Mouse (Mus musculus): ENCODE results near the gene Clic5. TPM values are rescaled to one million over a fixed set of nuclear protein-coding genes. Genes with fewer than 3 reads are reported as not detected.

Gene Clic5
- polyA plus RNA-seq, 1 experiment from 2014 or later: 13.1 TPM

DNA sequence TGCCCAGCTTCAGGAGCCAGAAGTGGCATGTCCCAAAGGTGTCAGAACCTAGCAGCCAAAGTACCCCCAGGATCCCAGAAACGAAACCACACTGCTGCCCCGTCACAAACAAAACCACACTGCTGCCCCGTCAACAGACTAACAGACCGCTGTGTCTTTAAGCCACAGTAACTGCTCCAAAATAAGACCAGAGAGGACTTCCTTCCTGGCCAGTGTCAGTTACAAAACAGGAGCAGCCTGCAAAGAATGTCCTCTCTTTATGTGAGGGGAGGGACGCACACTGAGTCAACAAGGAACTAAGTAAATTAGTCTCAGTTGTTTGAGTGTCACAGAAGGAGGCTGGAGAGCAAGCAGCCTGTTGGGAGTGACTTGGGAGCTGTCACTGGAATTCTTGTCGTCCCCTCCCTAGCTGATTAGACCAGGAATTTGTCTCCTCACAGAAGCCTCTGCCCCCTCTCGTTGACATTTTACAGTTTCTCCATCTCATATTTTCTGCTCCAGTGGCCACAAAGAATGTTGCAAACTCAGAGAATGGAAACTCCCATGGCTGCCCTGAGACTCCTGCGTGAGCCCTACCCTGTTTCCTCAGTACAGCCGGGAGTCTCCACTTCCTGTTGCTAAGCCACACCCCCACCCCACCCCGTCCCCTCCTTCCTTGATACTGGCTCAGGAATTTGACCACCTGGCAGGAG is 50.8 kb downstream of the Clic5 start:
- no peak overlapping the region for H3K9ac ChIP-seq
- peak overlapping the region; percentile 46 for H3K4me2 ChIP-seq
- WGBS: 11% methylated on average over 10 of the region's 10 CpGs
- H3K4me1 ChIP-seq: peaks cover 18% of the 10 kb centered on the region
- no peaks in the 10 kb centered on the region; the same call in 1 of the 2 replicates for H3K9me3 ChIP-seq
- ATAC-seq (ENCODE audit: borderline replicate concordance, extremely low read depth, low FRiP score, low TSS enrichment): peak; percentile 92
- no peaks in the 10 kb centered on the region for H3K36me3 ChIP-seq
- H3K4me3 ChIP-seq: peak overlapping the region; percentile 10; the same call in 1 of the 2 replicates
- H3K27me3 ChIP-seq: peaks cover 5% of the 10 kb centered on the region; the same call in 1 of the 2 replicates
- H3K27ac ChIP-seq: peak overlapping the region; percentile 91

GRCm38 (mm10) chr17:44240742-44241141 is 52.4 kb downstream of the Clic5 start:
- no peak for ATAC-seq (ENCODE audit: borderline replicate concordance, extremely low read depth, low FRiP score, low TSS enrichment)
- Histone ChIP-seq H3K9me3 (no peaks in the 10 kb centered on the region; the same call in 1 of the 2 replicates), H3K27me3 (peaks cover 9% of the 10 kb centered on the region; the same call in 1 of the 2 replicates), H3K36me3 (no peaks in the 10 kb centered on the region), H3K4me2 (no peak overlapping the region), H3K27ac (no peak overlapping the region), H3K4me1 (peaks cover 18% of the 10 kb centered on the region), H3K4me3 (no peak overlapping the region), H3K9ac (no peak overlapping the region)
- 95% methylated on average over 2 of the region's 2 CpGs for WGBS

GRCm38 (mm10) chr17:44244096-44244495 is 55.7 kb downstream of the Clic5 start:
- Histone ChIP-seq H3K27ac (no peak overlapping the region), H3K9ac (no peak overlapping the region), H3K4me2 (no peak overlapping the region), H3K4me1 (peaks cover 8% of the 10 kb centered on the region), H3K9me3 (no peaks in the 10 kb centered on the region; the same call in 1 of the 2 replicates), H3K4me3 (no peak overlapping the region), H3K36me3 (no peaks in the 10 kb centered on the region), H3K27me3 (peaks cover 9% of the 10 kb centered on the region; the same call in 1 of the 2 replicates)
- no peak for ATAC-seq (ENCODE audit: borderline replicate concordance, extremely low read depth, low FRiP score, low TSS enrichment)
- 57% methylated on average over 5 of the region's 5 CpGs for WGBS

DNA sequence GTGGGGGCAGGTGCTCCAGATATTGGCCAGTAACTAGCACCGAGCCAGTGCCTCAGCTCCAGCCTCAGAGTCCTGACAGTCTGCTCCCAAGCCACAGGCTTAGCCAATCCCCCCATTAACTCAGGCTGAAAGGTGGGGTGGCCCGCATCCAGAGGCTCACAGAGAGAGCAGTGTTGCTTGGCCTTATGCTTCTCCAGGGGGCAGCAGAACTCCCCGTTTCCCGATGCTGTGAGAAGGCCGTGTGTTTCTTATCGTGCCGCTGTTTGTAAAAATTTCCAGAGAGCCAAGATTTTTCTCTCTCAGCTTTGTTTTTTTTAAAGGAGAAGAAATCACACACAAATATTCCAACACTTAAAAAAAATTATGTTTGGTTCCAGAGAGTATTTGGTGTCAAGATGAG is 56.2 kb downstream of the Clic5 start:
- 0 out of 2 replicates have a peak, but pooled peaks have one; percentile 16 for ATAC-seq (ENCODE audit: borderline replicate concordance, extremely low read depth, low FRiP score, low TSS enrichment)
- Histone ChIP-seq H3K4me1 (peaks cover 5% of the 10 kb centered on the region), H3K4me3 (no peak overlapping the region), H3K4me2 (no peak overlapping the region), H3K9ac (no peak overlapping the region), H3K36me3 (no peaks in the 10 kb centered on the region), H3K9me3 (no peaks in the 10 kb centered on the region; the same call in 1 of the 2 replicates), H3K27ac (no peak overlapping the region), H3K27me3 (peaks cover 9% of the 10 kb centered on the region; the same call in 1 of the 2 replicates)
- 16% methylated on average over 7 of the region's 7 CpGs for WGBS

- Histone ChIP-seq H3K36me3 (no peaks in the 10 kb centered on the region), H3K27ac (no peak overlapping the region), H3K9me3 (no peaks in the 10 kb centered on the region), H3K4me3 (no peak overlapping the region), H3K4me1 (no peaks in the 10 kb centered on the region), H3K9ac (no peak overlapping the region), H3K4me2 (no peak overlapping the region), H3K27me3 (peaks cover 9% of the 10 kb centered on the region; the same call in 1 of the 2 replicates)
- WGBS: 55% methylated on average over 9 of the region's 9 CpGs
- ATAC-seq (ENCODE audit: borderline replicate concordance, extremely low read depth, low FRiP score, low TSS enrichment): peak; percentile 57; the same call in 1 of the 2 replicates
These were observed 57.8 kb downstream of the Clic5 start for GRCm38 (mm10) chr17:44246153-44246700.

GRCm38 (mm10) chr17:44249544-44249943 is 61.2 kb downstream of the Clic5 start:
- H3K27ac ChIP-seq: no peak overlapping the region
- no peak for ATAC-seq (ENCODE audit: borderline replicate concordance, extremely low read depth, low FRiP score, low TSS enrichment)
- no peak overlapping the region for H3K4me2 ChIP-seq
- H3K9ac ChIP-seq: no peak overlapping the region
- no peaks in the 10 kb centered on the region for H3K9me3 ChIP-seq
- H3K36me3 ChIP-seq: no peaks in the 10 kb centered on the region
- 59% methylated on average over 4 of the region's 4 CpGs for WGBS
- H3K27me3 ChIP-seq: peaks cover 6% of the 10 kb centered on the region
- H3K4me3 ChIP-seq: no peak overlapping the region
- H3K4me1 ChIP-seq: no peaks in the 10 kb centered on the region

DNA sequence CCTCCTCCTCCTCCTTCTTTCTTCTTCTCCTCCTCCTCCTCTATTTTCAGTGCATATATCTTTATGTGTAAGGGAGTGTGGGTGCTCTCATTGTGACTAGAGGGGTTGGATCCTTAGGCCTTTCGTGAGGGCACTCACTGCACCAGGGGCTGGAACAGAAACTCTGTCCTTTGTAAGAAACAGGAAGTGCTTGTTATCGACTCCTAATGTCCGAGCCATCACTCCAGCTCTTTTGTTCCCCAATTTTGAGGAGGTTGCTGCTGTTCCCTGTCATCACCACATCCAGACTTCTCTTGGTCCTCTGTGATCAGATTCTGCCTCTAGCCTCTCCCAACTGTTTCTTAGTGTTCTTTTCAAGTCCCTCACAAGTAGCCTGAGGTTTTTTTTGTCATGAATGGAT is 64.3 kb downstream of the Clic5 start:
- H3K9ac ChIP-seq: no peak overlapping the region
- no peak overlapping the region for H3K4me3 ChIP-seq
- H3K27ac ChIP-seq: no peak overlapping the region
- H3K27me3 ChIP-seq: peaks cover 10% of the 10 kb centered on the region
- H3K36me3 ChIP-seq: no peaks in the 10 kb centered on the region
- no peak for ATAC-seq (ENCODE audit: borderline replicate concordance, extremely low read depth, low FRiP score, low TSS enrichment)
- H3K9me3 ChIP-seq: no peaks in the 10 kb centered on the region
- H3K4me1 ChIP-seq: no peaks in the 10 kb centered on the region
- WGBS: 46% methylated on average over 3 of the region's 3 CpGs
- no peak overlapping the region for H3K4me2 ChIP-seq

GRCm38 (mm10) chr17:44254698-44255097 is 66.3 kb downstream of the Clic5 start:
- Histone ChIP-seq H3K36me3 (no peaks in the 10 kb centered on the region), H3K27me3 (peaks cover 15% of the 10 kb centered on the region), H3K9ac (no peak overlapping the region), H3K4me3 (no peak overlapping the region), H3K4me2 (no peak overlapping the region), H3K9me3 (no peaks in the 10 kb centered on the region), H3K4me1 (no peaks in the 10 kb centered on the region), H3K27ac (no peak overlapping the region)
- ATAC-seq (ENCODE audit: borderline replicate concordance, extremely low read depth, low FRiP score, low TSS enrichment): no peak
- WGBS: 51% methylated on average over 8 of the region's 8 CpGs

DNA sequence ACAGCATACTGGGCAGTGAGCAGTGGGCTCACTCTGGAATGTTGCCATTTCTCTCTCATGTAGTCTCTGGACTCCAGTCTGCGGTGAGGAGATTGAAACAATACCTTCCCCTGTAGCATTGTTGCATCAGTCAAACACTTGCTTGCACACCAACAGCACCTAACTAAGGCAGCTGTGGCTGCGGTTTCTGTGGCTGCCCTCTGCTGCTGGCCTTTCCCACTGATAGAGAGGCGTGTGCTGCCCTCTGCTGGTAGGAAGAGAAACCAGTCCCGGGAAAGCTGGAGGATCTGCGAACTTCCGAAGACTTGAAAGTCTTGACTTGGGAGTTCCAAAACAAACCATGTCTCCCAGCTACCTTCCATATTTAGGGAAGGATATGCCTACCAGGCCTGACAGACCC is 68.2 kb downstream of the Clic5 start:
- Histone ChIP-seq H3K27ac (no peak overlapping the region), H3K36me3 (no peaks in the 10 kb centered on the region), H3K4me3 (no peak overlapping the region), H3K9ac (no peak overlapping the region), H3K4me2 (no peak overlapping the region), H3K4me1 (no peaks in the 10 kb centered on the region), H3K27me3 (peaks cover 26% of the 10 kb centered on the region), H3K9me3 (no peaks in the 10 kb centered on the region)
- 2% methylated on average over 6 of the region's 6 CpGs for WGBS
- ATAC-seq (ENCODE audit: borderline replicate concordance, extremely low read depth, low FRiP score, low TSS enrichment): no peak

GRCm38 (mm10) chr17:44259245-44259644 is 70.9 kb downstream of the Clic5 start:
- Histone ChIP-seq H3K27me3 (peaks cover 33% of the 10 kb centered on the region), H3K27ac (no peak overlapping the region), H3K4me3 (no peak overlapping the region), H3K4me2 (no peak overlapping the region), H3K9ac (no peak overlapping the region), H3K36me3 (no peaks in the 10 kb centered on the region), H3K9me3 (no peaks in the 10 kb centered on the region), H3K4me1 (no peaks in the 10 kb centered on the region)
- 27% methylated on average over 6 of the region's 6 CpGs for WGBS
- ATAC-seq (ENCODE audit: borderline replicate concordance, extremely low read depth, low FRiP score, low TSS enrichment): no peak

DNA sequence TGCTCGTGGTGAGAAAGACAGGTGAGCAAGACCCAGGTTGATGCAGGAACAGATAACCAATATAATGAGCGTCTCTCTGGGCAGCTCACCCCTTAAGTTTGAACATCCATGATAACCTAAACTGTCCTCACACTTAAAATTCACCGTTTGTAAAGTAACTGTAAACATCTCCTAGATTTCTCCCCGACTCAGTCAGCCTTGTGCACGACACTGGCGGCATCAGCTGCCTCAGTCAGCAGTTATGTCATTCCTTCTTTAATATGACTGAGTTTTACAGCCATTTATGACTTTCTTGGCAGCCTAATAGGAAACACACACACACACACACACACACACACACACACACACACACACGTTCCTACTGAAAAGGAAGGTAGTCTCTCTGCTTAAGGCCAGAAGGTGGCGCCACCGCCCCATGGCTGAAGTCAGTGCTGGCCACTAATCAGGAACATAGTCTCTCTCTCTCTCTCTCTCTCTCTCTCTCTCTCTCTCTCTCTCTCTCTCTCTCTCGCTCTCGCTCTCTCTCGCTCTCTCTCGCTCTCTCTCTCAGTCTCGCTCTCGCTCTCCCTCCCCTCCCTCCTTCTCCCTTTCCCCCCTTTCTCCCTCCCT is 73.3 kb downstream of the Clic5 start:
- no peaks in the 10 kb centered on the region for H3K9me3 ChIP-seq
- ATAC-seq (ENCODE audit: borderline replicate concordance, extremely low read depth, low FRiP score, low TSS enrichment): peak; percentile 68; the same call in 1 of the 2 replicates
- H3K4me3 ChIP-seq: no peak overlapping the region
- no peak overlapping the region for H3K4me2 ChIP-seq
- no peak overlapping the region for H3K27ac ChIP-seq
- H3K9ac ChIP-seq: no peak overlapping the region
- no peaks in the 10 kb centered on the region for H3K36me3 ChIP-seq
- WGBS: 20% methylated on average over 9 of the region's 15 CpGs
- peaks cover 25% of the 10 kb centered on the region for H3K27me3 ChIP-seq
- no peaks in the 10 kb centered on the region for H3K4me1 ChIP-seq

- H3K9ac ChIP-seq: no peak overlapping the region
- H3K4me3 ChIP-seq: no peak overlapping the region
- no peaks in the 10 kb centered on the region for H3K36me3 ChIP-seq
- no peak overlapping the region for H3K27ac ChIP-seq
- no peak for ATAC-seq (ENCODE audit: borderline replicate concordance, extremely low read depth, low FRiP score, low TSS enrichment)
- no peak overlapping the region for H3K4me2 ChIP-seq
- 0 out of 2 replicates have a peak, but pooled peaks cover 5% of the 10 kb centered on the region for H3K4me1 ChIP-seq
- 0 out of 2 replicates have a peak, but pooled peaks cover 4% of the 10 kb centered on the region for H3K27me3 ChIP-seq
- 91% methylated on average over 7 of the region's 7 CpGs for WGBS
- H3K9me3 ChIP-seq: no peaks in the 10 kb centered on the region
These were observed 81.7 kb downstream of the Clic5 start for GRCm38 (mm10) chr17:44270043-44270442.

Measured in lung, embryonic 15.5 days (tissue).